Mouse (Mus musculus): ENCODE data around the gene Tead2.

Gene Tead2

DNA sequence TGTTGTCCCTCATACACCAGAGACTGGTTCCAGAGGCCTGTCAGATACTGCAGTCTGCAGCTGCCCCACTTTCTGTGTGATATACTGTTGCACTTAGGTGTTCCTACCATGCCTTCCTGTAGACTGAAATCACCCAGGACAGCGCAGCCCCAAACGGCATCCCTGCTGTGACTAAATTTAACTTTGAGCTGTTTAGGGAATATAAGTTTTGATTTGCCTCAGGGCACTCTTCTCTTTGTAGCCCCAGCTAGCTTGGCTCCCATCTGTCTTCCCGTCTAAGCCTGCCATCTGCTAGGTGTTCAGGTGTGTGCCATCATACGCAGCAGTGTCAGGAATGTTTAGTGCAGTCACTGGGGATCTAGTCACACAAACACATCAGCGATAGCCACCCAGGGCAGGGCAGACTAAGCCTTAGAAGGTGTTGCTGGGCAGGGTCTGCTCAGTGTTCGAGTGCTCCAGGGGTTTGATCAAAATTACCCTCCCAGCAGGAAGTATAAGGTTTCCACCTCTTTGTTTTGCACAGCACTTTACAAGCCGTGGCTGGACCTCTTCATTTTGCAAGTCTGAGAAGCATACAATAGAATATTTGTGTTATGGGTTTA lies 47.6 kb downstream of the Tead2 start:
- no peak for DNase-seq

DNA sequence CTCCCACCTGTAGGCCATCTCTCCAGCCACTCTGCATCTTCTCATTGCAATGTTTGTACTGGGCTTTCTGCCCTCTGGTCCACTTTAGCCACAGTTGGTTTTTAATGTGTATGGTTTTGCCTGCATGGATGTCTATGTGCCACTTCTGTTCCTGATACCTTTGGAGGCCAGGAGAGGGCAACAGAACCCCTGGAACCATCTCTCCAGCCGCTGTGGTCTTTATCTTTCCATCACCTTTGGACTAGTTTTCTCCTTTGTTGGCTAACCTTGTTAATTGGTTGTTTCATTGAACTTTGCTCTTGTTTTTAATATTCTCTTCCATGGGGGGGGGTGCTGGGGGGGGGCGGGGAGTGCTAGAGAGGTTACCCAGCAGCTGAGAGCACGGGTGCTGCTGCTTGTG lies 48.8 kb downstream of the Tead2 start:
- peak; percentile 35 to 51 for DNase-seq

DNA sequence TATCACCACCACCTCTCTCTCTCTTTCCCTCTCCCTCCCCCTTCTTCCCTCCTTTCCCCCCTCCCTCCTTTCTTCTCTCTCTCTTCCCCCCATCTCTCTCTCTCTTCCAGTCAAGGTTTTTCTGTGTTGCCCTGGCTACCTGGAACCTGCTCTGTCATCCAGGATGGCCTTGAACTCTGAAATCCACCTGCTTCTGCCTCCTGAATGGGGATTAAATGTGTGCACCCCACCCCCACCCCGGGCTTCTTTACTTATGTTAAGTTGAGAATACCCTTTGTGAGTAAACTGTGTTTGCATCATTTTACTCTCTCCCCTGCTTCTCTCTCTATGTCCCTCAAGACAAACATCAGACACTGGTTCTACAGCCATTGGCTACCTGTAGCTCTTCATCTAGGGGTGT lies 50.0 kb downstream of the Tead2 start:
- no peak for DNase-seq

DNA sequence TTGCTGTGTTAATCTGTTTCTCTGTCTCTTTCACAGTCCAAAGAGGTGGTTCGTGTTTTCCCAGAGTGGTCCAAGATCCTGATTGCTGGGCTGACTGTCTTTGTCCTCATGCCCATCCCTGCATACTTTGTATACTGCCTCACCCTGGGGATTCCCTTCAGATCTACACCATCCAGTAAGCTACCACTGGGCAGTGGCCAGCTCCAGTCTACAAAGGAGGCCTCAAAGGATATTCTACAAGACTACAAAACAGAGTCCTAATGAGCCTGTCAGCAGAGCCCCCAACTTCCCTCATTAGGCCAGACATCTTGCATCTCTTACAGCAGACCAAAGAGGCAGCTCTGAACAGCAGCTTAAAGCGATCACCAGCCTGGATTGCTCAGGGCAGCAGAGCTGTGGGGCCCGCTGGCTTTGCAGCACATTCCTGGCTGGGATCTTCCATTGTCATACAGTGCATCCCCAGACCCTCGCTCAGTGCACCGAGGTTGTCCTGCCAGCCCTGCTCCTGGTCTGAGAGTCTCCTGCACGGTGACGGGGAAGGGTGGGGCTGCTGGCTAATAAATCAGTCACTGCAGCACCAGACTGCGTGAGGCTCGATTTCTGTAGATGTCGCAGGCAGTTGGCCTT lies 57.3 kb downstream of the Tead2 start:
- no peak for DNase-seq

DNA sequence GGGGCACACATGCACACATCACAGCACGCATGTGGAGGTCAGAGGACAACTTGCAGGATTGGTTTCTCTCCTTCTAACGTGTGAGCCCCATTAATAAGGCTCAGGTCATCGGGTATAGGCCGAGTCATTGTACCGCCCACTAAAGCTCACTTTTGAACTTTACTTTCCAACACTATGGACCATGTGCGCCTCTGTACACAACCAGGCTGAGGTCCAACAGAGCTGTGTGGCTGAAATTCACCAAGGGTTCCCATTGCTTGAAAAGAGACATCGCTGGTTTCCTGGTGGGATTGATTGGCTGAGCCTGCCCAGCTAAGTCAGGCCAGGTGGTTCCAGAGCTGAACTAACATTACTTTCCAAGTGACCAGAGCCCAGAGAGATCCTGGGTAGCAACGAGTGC lies 58.1 kb downstream of the Tead2 start:
- DNase-seq: no peak

DNA sequence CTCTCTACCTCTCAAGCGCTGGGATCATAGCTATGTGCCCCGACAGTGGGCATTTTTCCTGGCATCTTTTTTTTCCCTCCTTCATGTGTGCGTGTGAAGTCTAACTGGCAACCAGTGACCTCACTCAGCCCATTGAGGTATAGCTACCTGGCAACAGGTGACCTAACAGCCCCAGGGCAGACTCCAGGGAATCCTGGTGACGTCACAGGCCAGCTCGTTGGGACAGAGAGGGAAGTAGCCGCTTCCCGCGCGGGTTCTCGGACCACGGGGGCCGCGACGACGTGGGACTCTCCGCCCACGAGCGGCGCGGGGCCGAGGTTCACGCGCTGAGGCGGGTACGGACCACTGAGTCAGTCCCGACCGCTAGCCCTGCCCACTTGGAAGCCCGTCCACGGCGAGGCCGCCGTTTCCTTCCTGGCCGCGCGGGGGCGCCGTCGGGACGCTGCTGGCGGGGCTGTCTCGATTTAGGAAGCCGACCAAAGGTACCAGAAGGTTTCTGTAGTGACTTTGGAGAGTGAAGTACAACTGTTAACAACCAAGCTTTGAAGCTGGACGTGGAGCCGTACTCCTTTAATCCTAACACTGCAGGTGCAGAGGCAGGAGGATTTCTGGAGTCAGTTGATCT lies 61.7 kb downstream of the Tead2 start, which contains the start of gene Slc6a21:
TSS of gene Slc6a21 (plus strand) at position 378 of the 625 bp plus-strand sequence.
- peak; percentile 70 to 89 for DNase-seq

Measured in kidney, postnatal 36 days (tissue).